Mouse (Mus musculus) C2C12 (cell line): ENCODE results near the gene Tdrd5. TPM values are rescaled to one million over a fixed set of nuclear protein-coding genes. Genes with fewer than 3 reads are reported as not detected.

Experiments used
- H3K27me3 ChIP-seq: one replicate; pipeline ENCODE4 v1.6.1; 2011; ENCODE audit not compliant: control insufficient read depth, insufficient read depth, insufficient read length
- H3K36me3 ChIP-seq: one replicate; pipeline ENCODE4 v1.6.1; 2011; ENCODE audit not compliant: control insufficient read depth, insufficient read depth
- H3K4me3 ChIP-seq: one replicate; pipeline ENCODE4 v1.5.1; 2011; ENCODE audit warnings: mild to moderate bottlenecking, control low read depth; ENCODE audit not compliant: poor library complexity, insufficient read depth, severe bottlenecking
- H3K79me2 ChIP-seq: one replicate; pipeline ENCODE4 v1.6.1; 2011; ENCODE audit not compliant: control insufficient read depth, insufficient read depth
- H3K79me3 ChIP-seq: one replicate; pipeline ENCODE4 v1.6.1; 2011; ENCODE audit warnings: low read depth, control low read depth
- H3ac ChIP-seq: one replicate; pipeline ENCODE3; 2011; ENCODE audit warnings: low read depth; ENCODE audit not compliant: control insufficient read depth, insufficient read length
- CEBPB ChIP-seq: IDR thresholded peaks from one replicate; pipeline ENCODE4 v1.6.1; 2011; ENCODE audit warnings: low read depth, mild to moderate bottlenecking, control low read depth, moderate library complexity
- CTCF ChIP-seq: IDR thresholded peaks from one replicate; pipeline ENCODE4 v1.5.1; 2011; ENCODE audit not compliant: control insufficient read depth, insufficient read depth, insufficient read length
- FOSL1 ChIP-seq: IDR thresholded peaks from one replicate; pipeline ENCODE4 v1.8.0; 2011; ENCODE audit warnings: mild to moderate bottlenecking, low read length; ENCODE audit not compliant: poor library complexity, insufficient read depth, severe bottlenecking
- MAX ChIP-seq: IDR thresholded peaks from one replicate; pipeline ENCODE4 v1.6.1; 2011; ENCODE audit warnings: mild to moderate bottlenecking, control low read depth
- MYOD1 ChIP-seq: IDR thresholded peaks from one replicate; pipeline ENCODE4 v1.6.1; 2011; ENCODE audit warnings: low read depth; ENCODE audit not compliant: control insufficient read depth, insufficient read length
- MYOG ChIP-seq: IDR thresholded peaks from one replicate; pipeline ENCODE4 v1.6.1; 2011; ENCODE audit not compliant: control insufficient read depth, insufficient read length; ENCODE audit errors: extremely low read depth
- USF1 ChIP-seq: IDR thresholded peaks from one replicate; pipeline ENCODE4 v1.6.1; 2011; ENCODE audit warnings: low read depth, mild to moderate bottlenecking, control low read depth, moderate library complexity
- long read RNA-seq, 2 experiments: library from polyadenylated mRNA; unstranded; transcript quantifications; one replicate each; pipeline ENCODE4 v2.0.0; 2019 to 2020
- polyA plus RNA-seq: library from polyadenylated mRNA; unstranded; fragments of >200 nt; fragmentation: generic; extraction: Trizol; gene quantifications from one replicate; pipeline ENCODE4 v1.2.1, GENCODE M21; 2012; ENCODE audit warnings: missing spikeins

The Tdrd5 gene
- 0.01 TPM for polyA plus RNA-seq
- long read RNA-seq, experiment 1 = 0 reads
- long read RNA-seq, experiment 2 = 0 reads

GRCm38 (mm10) chr1:156302911-156303749 is at the start of gene Tdrd5:
TSS of gene Tdrd5 (minus strand) at chr1:156303664.
- no peak for TF ChIP-seq MYOG
- no peak for TF ChIP-seq FOSL1
- TF ChIP-seq MYOD1 = no peak
- TF ChIP-seq CTCF = no peak
- no peak for TF ChIP-seq CEBPB
- no peak for TF ChIP-seq MAX

GRCm38 (mm10) chr1:156352466-156352865 is 49.0 kb upstream of the Tdrd5 start:
- H3ac ChIP-seq = no peak overlapping the region
- no peak overlapping the region for H3K4me3 ChIP-seq
- TF ChIP-seq MYOG (no peak), MAX (no peak), CTCF (no peak), FOSL1 (no peak), USF1 (no peak), MYOD1 (no peak), CEBPB (no peak)

More at GRCm38 (mm10) chr1:156302911-156303749, at the start of gene Tdrd5:
- H3ac ChIP-seq = no peak within 1 kb of the TSS
- H3K36me3 ChIP-seq = no peaks in the 10 kb centered on the region
- H3K27me3 ChIP-seq = peaks cover 8% of the 10 kb centered on the region
- no peaks in the 10 kb centered on the region for H3K79me3 ChIP-seq
- H3K79me2 ChIP-seq = no peaks in the 10 kb centered on the region
- no peak within 1 kb of the TSS for H3K4me3 ChIP-seq

GRCm38 (mm10) chr1:156350441-156350840 is 47.0 kb upstream of the Tdrd5 start:
- H3K36me3 ChIP-seq = no peaks in the 10 kb centered on the region
- H3ac ChIP-seq = no peak overlapping the region
- TF ChIP-seq USF1 (no peak), CTCF (no peak), CEBPB (no peak), MAX (no peak), MYOG (no peak), MYOD1 (no peak), FOSL1 (no peak)
- H3K79me2 ChIP-seq = no peaks in the 10 kb centered on the region
- no peak overlapping the region for H3K4me3 ChIP-seq
- no peaks in the 10 kb centered on the region for H3K79me3 ChIP-seq
- H3K27me3 ChIP-seq = no peaks in the 10 kb centered on the region

More at GRCm38 (mm10) chr1:156352466-156352865, 49.0 kb upstream of the Tdrd5 start:
- no peaks in the 10 kb centered on the region for H3K27me3 ChIP-seq
- no peaks in the 10 kb centered on the region for H3K36me3 ChIP-seq
- H3K79me3 ChIP-seq = no peaks in the 10 kb centered on the region
- no peaks in the 10 kb centered on the region for H3K79me2 ChIP-seq

- Histone ChIP-seq H3K36me3 (no peaks in the 10 kb centered on the region), H3K27me3 (no peaks in the 10 kb centered on the region), H3K4me3 (no peak overlapping the region), H3K79me2 (no peaks in the 10 kb centered on the region), H3ac (no peak overlapping the region), H3K79me3 (no peaks in the 10 kb centered on the region)
- TF ChIP-seq CTCF (no peak), MAX (no peak), MYOD1 (no peak), MYOG (no peak), FOSL1 (no peak), CEBPB (no peak), USF1 (no peak)
These were observed 45.6 kb upstream of the Tdrd5 start for GRCm38 (mm10) chr1:156349031-156349430.

GRCm38 (mm10) chr1:156345633-156346032 is 42.2 kb upstream of the Tdrd5 start:
- Histone ChIP-seq H3K27me3 (no peaks in the 10 kb centered on the region), H3K36me3 (no peaks in the 10 kb centered on the region), H3ac (no peak overlapping the region), H3K79me2 (no peaks in the 10 kb centered on the region), H3K4me3 (no peak overlapping the region), H3K79me3 (no peaks in the 10 kb centered on the region)
- TF ChIP-seq MYOG = no peak
- no peak for TF ChIP-seq FOSL1
- peak; percentile 82 for TF ChIP-seq MYOD1
- TF ChIP-seq USF1 = no peak
- TF ChIP-seq CTCF = no peak

GRCm38 (mm10) chr1:156344433-156344832 is 41.0 kb upstream of the Tdrd5 start:
- H3K27me3 ChIP-seq = no peaks in the 10 kb centered on the region
- H3K79me3 ChIP-seq = no peaks in the 10 kb centered on the region
- TF ChIP-seq MYOG = no peak
- TF ChIP-seq USF1 = no peak
- TF ChIP-seq FOSL1 = peak; percentile 39
- no peak for TF ChIP-seq CEBPB
- no peak for TF ChIP-seq MAX
- TF ChIP-seq MYOD1 = peak; percentile 91
- no peak for TF ChIP-seq CTCF
- H3K36me3 ChIP-seq = no peaks in the 10 kb centered on the region
- no peaks in the 10 kb centered on the region for H3K79me2 ChIP-seq
- no peak overlapping the region for H3ac ChIP-seq
- H3K4me3 ChIP-seq = no peak overlapping the region
